Comparison of ENCODE assay signal across 14 mouse cellular contexts in genomic region chr9:69467310-69467939, GRCm38 (mm10). TPM values are rescaled to one million over a fixed set of nuclear protein-coding genes. Genes with fewer than 3 reads are reported as not detected.
DNase-seq lines count a peak whose midpoint lies in the region; ATAC-seq and TF ChIP-seq lines count a peak whose summit lies in the region.
"Had no signal": no experiment of that assay in that cellular context is flagged by ENCODE, and none has a peak within 500 bp of the region (broad histone marks: within the 10 kb centered on the region; RNA-seq: fewer than 3 reads in every experiment).

No protein-coding gene starts in this region.

- peak overlapping the region; percentile 56 for H3K27ac ChIP-seq in forebrain, embryonic 10.5 days
- no peak overlapping the region for H3K27ac ChIP-seq in forebrain, embryonic 12.5 days
- H3K27ac ChIP-seq in lung, embryonic 15.5 days: peak overlapping the region; percentile 63
- H3K27ac ChIP-seq in hindbrain, embryonic 15.5 days (replicated peaks): peak overlapping the region; percentile 8; the same call in 1 of the 2 replicates
- peak overlapping the region; percentile 65 for H3K27ac ChIP-seq in small intestine, adult 2 months (ENCODE audit: insufficient read depth, low read depth, low read length)
- H3K27ac ChIP-seq in cerebellum, adult 2 months (ENCODE audit: insufficient read depth, low read length): no peak overlapping the region

- H3K4me2 ChIP-seq in forebrain, embryonic 12.5 days: no peak overlapping the region
- H3K4me2 ChIP-seq in lung, embryonic 15.5 days: no peak overlapping the region
- H3K4me2 ChIP-seq in hindbrain, embryonic 15.5 days: no peak overlapping the region

- no peak for TF ChIP-seq CTCF in small intestine, adult 2 months (IDR thresholded peaks at IDR 0.05; ENCODE audit: extremely low read depth, insufficient read length, insufficient replicate concordance, low read depth, low read length)
- no peak for TF ChIP-seq CTCF in cerebellum, adult 2 months (IDR thresholded peaks at IDR 0.05; ENCODE audit: borderline replicate concordance, insufficient read depth, low read depth, low read length)

- H3K9ac ChIP-seq in forebrain, embryonic 12.5 days: no peak overlapping the region
- H3K9ac ChIP-seq in lung, embryonic 15.5 days: no peak overlapping the region
- H3K9ac ChIP-seq in hindbrain, embryonic 15.5 days: no peak overlapping the region
- H3K9ac ChIP-seq: forebrain, postnatal 0 days had no signal

- H3K36me3 ChIP-seq in forebrain, embryonic 10.5 days (replicated peaks): no peaks in the 10 kb centered on the region
- no peaks in the 10 kb centered on the region for H3K36me3 ChIP-seq in forebrain, embryonic 12.5 days (replicated peaks)
- H3K36me3 ChIP-seq in lung, embryonic 15.5 days: peaks cover 38% of the 10 kb centered on the region
- H3K36me3 ChIP-seq in hindbrain, embryonic 15.5 days: no peaks in the 10 kb centered on the region
- peaks cover 69% of the 10 kb centered on the region for H3K36me3 ChIP-seq in small intestine, adult 2 months (ENCODE audit: control insufficient read depth, insufficient read depth, low read length)

- H3K4me1 ChIP-seq in forebrain, embryonic 10.5 days: peaks cover 47% of the 10 kb centered on the region
- H3K4me1 ChIP-seq in forebrain, embryonic 12.5 days: peaks cover 22% of the 10 kb centered on the region
- peaks cover 69% of the 10 kb centered on the region for H3K4me1 ChIP-seq in lung, embryonic 15.5 days
- H3K4me1 ChIP-seq in hindbrain, embryonic 15.5 days (replicated peaks): peaks cover 23% of the 10 kb centered on the region
- peaks cover 46% of the 10 kb centered on the region; the same call in 1 of the 2 replicates for H3K4me1 ChIP-seq in small intestine, adult 2 months (ENCODE audit: control insufficient read depth, insufficient read depth, insufficient read length, low read length)
- no peaks in the 10 kb centered on the region for H3K4me1 ChIP-seq in cerebellum, adult 2 months (ENCODE audit: control insufficient read depth, insufficient read depth, low read length)

- TF ChIP-seq POLR2A in small intestine, adult 2 months (IDR thresholded peaks at IDR 0.05; ENCODE audit: low read depth, low read length): no peak
- no peak for TF ChIP-seq POLR2A in cerebellum, adult 2 months (IDR thresholded peaks at IDR 0.05; ENCODE audit: borderline replicate concordance, insufficient read depth, low read length)

- H3K27me3 ChIP-seq in forebrain, embryonic 10.5 days (ENCODE audit: poor library complexity, severe bottlenecking): peaks cover 10% of the 10 kb centered on the region
- no peaks in the 10 kb centered on the region; the same call in 1 of the 2 replicates for H3K27me3 ChIP-seq in forebrain, embryonic 12.5 days
- H3K27me3 ChIP-seq in lung, embryonic 15.5 days: no peaks in the 10 kb centered on the region
- no peaks in the 10 kb centered on the region for H3K27me3 ChIP-seq in hindbrain, embryonic 15.5 days
- H3K27me3 ChIP-seq in small intestine, adult 2 months (ENCODE audit: control insufficient read depth, insufficient read depth, low read length): no peaks in the 10 kb centered on the region
- H3K27me3 ChIP-seq in cerebellum, adult 2 months (ENCODE audit: control insufficient read depth, insufficient read depth, low read length): no peaks in the 10 kb centered on the region

- no peak for ATAC-seq in forebrain, embryonic 12.5 days (ENCODE audit: low FRiP score)
- peak; percentile 19; the same call in 1 of the 2 replicates for ATAC-seq in lung, embryonic 15.5 days (ENCODE audit: borderline replicate concordance, extremely low read depth, low FRiP score, low TSS enrichment)
- ATAC-seq in hindbrain, embryonic 15.5 days (ENCODE audit: low FRiP score, low read depth): no peak; the same call in 1 of the 2 replicates
- ATAC-seq: activated CD4-positive, CD25-positive, alpha-beta regulatory T cell, adult 4 months; forebrain, postnatal 0 days had no signal

- no peak overlapping the region for H3K4me3 ChIP-seq in forebrain, embryonic 10.5 days
- H3K4me3 ChIP-seq in forebrain, embryonic 12.5 days (replicated peaks): no peak overlapping the region
- no peak overlapping the region for H3K4me3 ChIP-seq in lung, embryonic 15.5 days
- H3K4me3 ChIP-seq in hindbrain, embryonic 15.5 days: no peak overlapping the region
- H3K4me3 ChIP-seq in small intestine, adult 2 months (ENCODE audit: low read depth, low read length): no peak overlapping the region
- H3K4me3 ChIP-seq in cerebellum, adult 2 months (replicated peaks; ENCODE audit: insufficient read depth, low read depth, low read length): no peak overlapping the region

- H3K9me3 ChIP-seq in forebrain, embryonic 10.5 days: no peaks in the 10 kb centered on the region
- no peaks in the 10 kb centered on the region for H3K9me3 ChIP-seq in forebrain, embryonic 12.5 days
- no peaks in the 10 kb centered on the region for H3K9me3 ChIP-seq in lung, embryonic 15.5 days
- no peaks in the 10 kb centered on the region for H3K9me3 ChIP-seq in hindbrain, embryonic 15.5 days

- WGBS in forebrain, embryonic 10.5 days: 79% methylated on average over 10 of the region's 10 CpGs
- WGBS in forebrain, embryonic 12.5 days: 73% methylated on average over 10 of the region's 10 CpGs
- 40% methylated on average over 10 of the region's 10 CpGs for WGBS in lung, embryonic 15.5 days
- 66% methylated on average over 10 of the region's 10 CpGs for WGBS in hindbrain, embryonic 15.5 days
- 18% methylated on average over 10 of the region's 10 CpGs for WGBS in small intestine, adult 2 months
- 75% methylated on average over 10 of the region's 10 CpGs for WGBS in cerebellum, adult 2 months

- DNase-seq in forebrain, embryonic 10.5 days (ENCODE audit: extremely low spot score, low spot score): no peak
- no peak for DNase-seq in lung, postnatal 36 days
- DNase-seq in cerebellum, adult 2 months: no peak
- DNase-seq in adrenal gland, postnatal 25 days: no peak
- DNase-seq: cerebellum, adult 9-10 months; forebrain, postnatal 0 days; kidney, adult 9 months; liver; thymus, adult 18-20 months had no signal

RNA-seq across cellular contexts. Expression of gene Anxa2, which starts 14.0 kb away (rescaled TPM):
- polyA plus RNA-seq in forebrain, embryonic 10.5 days (2016; fragmentation: Nextera tagmentation; extraction: Ambion mirVana): 91.9 and 100 TPM in 2 replicates
- 114 and 160 TPM in 2 replicates for polyA plus RNA-seq in forebrain, embryonic 12.5 days (2016; fragmentation: Nextera tagmentation; extraction: Ambion mirVana)
- 776 and 858 TPM in 2 replicates for polyA plus RNA-seq in lung, embryonic 15.5 days (2015; fragmentation: Nextera tagmentation; extraction: Ambion mirVana)
- 158 and 189 TPM in 2 replicates for polyA plus RNA-seq in hindbrain, embryonic 15.5 days (2015; fragmentation: Nextera tagmentation; extraction: Ambion mirVana)
- polyA plus RNA-seq in small intestine, adult 2 months (2012; rRNA removed): 269 and 791 TPM in 2 replicates
- polyA plus RNA-seq in cerebellum, adult 2 months (2012; rRNA removed): 27.8 and 29.1 TPM in 2 replicates
- 390 and 445 TPM in 2 replicates for total RNA-seq in adrenal gland, postnatal 25 days (2021)

Comparison
In these comparisons a context has a peak if more than half of its experiments do, and no peak if none do; other contexts are left out.
1. H3K27ac ChIP-seq: peak in forebrain, embryonic 10.5 days (single experiment), lung, embryonic 15.5 days (single experiment), hindbrain, embryonic 15.5 days (single experiment) and small intestine, adult 2 months (single experiment); none in forebrain, embryonic 12.5 days (single experiment) and cerebellum, adult 2 months (single experiment).